9 mouse cellular contexts compared by ENCODE assay signal in the genomic region with DNA sequence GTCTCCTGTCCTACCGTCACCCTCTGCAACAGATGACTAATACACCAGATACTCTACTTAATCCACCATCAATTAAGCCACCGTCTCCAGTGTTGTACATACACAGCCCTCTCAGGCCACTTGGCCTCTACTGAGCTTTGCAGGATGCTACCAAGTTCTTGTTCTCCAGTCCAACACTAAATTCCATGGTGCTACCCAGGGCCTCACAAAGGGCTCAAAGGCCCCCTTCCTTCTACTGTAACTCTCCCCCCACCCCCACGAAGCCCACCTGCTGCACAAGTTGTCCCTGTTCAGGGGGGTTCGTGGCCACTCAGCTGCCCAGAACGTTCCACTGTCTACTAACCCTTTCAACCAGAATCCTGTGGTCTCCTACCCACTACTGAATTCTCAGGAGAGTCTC. TPM values are rescaled to one million over a fixed set of nuclear protein-coding genes. Genes with fewer than 3 reads are reported as not detected.
DNase-seq lines count a peak whose midpoint lies in the region; ATAC-seq and TF ChIP-seq lines count a peak whose summit lies in the region.
"Had no signal": no experiment of that assay in that cellular context is flagged by ENCODE, and none has a peak within 500 bp of the region (broad histone marks: within the 10 kb centered on the region; RNA-seq: fewer than 3 reads in every experiment).

No protein-coding gene starts in this region.

- H3K27ac ChIP-seq in forebrain, embryonic 10.5 days = no peak overlapping the region
- H3K27ac ChIP-seq in forebrain, embryonic 11.5 days (ENCODE audit: low read depth, low read length) = no peak overlapping the region
- no peak overlapping the region for H3K27ac ChIP-seq in lung, postnatal 0 days (ENCODE audit: low read length)
- no peak overlapping the region for H3K27ac ChIP-seq in limb, embryonic 15.5 days
- H3K27ac ChIP-seq in small intestine, adult 2 months (ENCODE audit: insufficient read depth, low read depth, low read length) = no peak overlapping the region

- H3K4me3 ChIP-seq in forebrain, embryonic 10.5 days = peak overlapping the region; percentile 71; the same call in 1 of the 2 replicates
- H3K4me3 ChIP-seq in forebrain, embryonic 11.5 days (ENCODE audit: low read depth, low read length) = no peak overlapping the region
- H3K4me3 ChIP-seq in lung, postnatal 0 days (ENCODE audit: low read depth, low read length) = peak overlapping the region; percentile 80
- H3K4me3 ChIP-seq in limb, embryonic 15.5 days = no peak overlapping the region
- H3K4me3 ChIP-seq in small intestine, adult 2 months (ENCODE audit: low read depth, low read length) = peak overlapping the region; percentile 82

- no peak for DNase-seq in forebrain, embryonic 10.5 days (ENCODE audit: extremely low spot score, low spot score)
- no peak for DNase-seq in forebrain, embryonic 11.5 days (ENCODE audit: low spot score)
- DNase-seq in lung, postnatal 0 days (ENCODE audit: low spot score) = no peak
- no peak for DNase-seq in lung, postnatal 10 days
- DNase-seq in right cerebral cortex, postnatal 36 days (ENCODE audit: low spot score in 2 of 2) = no peak
- no peak for DNase-seq in adipocyte (ENCODE audit: low spot score)
- DNase-seq: adrenal gland, adult 2 months had no signal

- H3K9me3 ChIP-seq in forebrain, embryonic 10.5 days = peaks cover 4% of the 10 kb centered on the region; the same call in 1 of the 2 replicates
- H3K9me3 ChIP-seq in forebrain, embryonic 11.5 days (ENCODE audit: control insufficient read depth, low read length) = no peaks in the 10 kb centered on the region
- H3K9me3 ChIP-seq in lung, postnatal 0 days (ENCODE audit: low read length) = no peaks in the 10 kb centered on the region
- H3K9me3 ChIP-seq in limb, embryonic 15.5 days = no peaks in the 10 kb centered on the region

- TF ChIP-seq CTCF in lung, postnatal 0 days (IDR thresholded peaks at IDR 0.05) = no peak
- TF ChIP-seq CTCF in small intestine, adult 2 months (IDR thresholded peaks at IDR 0.05; ENCODE audit: extremely low read depth, insufficient read length, insufficient replicate concordance, low read depth, low read length) = no peak

- TF ChIP-seq EP300 in lung, postnatal 0 days (IDR thresholded peaks at IDR 0.05) = no peak

- no peak overlapping the region; the same call in 1 of the 2 replicates for H3K4me2 ChIP-seq in forebrain, embryonic 11.5 days (ENCODE audit: low read depth, low read length, severe bottlenecking)
- peak overlapping the region; percentile 86 for H3K4me2 ChIP-seq in lung, postnatal 0 days (replicated peaks; ENCODE audit: low read depth, low read length)
- H3K4me2 ChIP-seq in limb, embryonic 15.5 days = peak overlapping the region; percentile 85

- no peak overlapping the region for H3K9ac ChIP-seq in forebrain, embryonic 11.5 days (ENCODE audit: low read length)
- peak overlapping the region; percentile 90 for H3K9ac ChIP-seq in lung, postnatal 0 days (replicated peaks; ENCODE audit: low read depth)
- H3K9ac ChIP-seq in limb, embryonic 15.5 days = no peak overlapping the region

- H3K27me3 ChIP-seq in forebrain, embryonic 10.5 days (ENCODE audit: poor library complexity, severe bottlenecking) = peaks cover 33% of the 10 kb centered on the region
- H3K27me3 ChIP-seq in forebrain, embryonic 11.5 days (ENCODE audit: control insufficient read depth, insufficient read depth, low read length) = no peaks in the 10 kb centered on the region; the same call in 1 of the 2 replicates
- no peaks in the 10 kb centered on the region for H3K27me3 ChIP-seq in lung, postnatal 0 days (replicated peaks; ENCODE audit: insufficient read depth, low read length)
- H3K27me3 ChIP-seq in limb, embryonic 15.5 days = peaks cover 7% of the 10 kb centered on the region; the same call in 1 of the 2 replicates
- no peaks in the 10 kb centered on the region for H3K27me3 ChIP-seq in small intestine, adult 2 months (ENCODE audit: control insufficient read depth, insufficient read depth, low read length)

- ATAC-seq in forebrain, embryonic 11.5 days (replicated peaks; ENCODE audit: low FRiP score) = no peak
- no peak for ATAC-seq in lung, postnatal 0 days
- no peak for ATAC-seq in limb, embryonic 15.5 days (ENCODE audit: insufficient number of reproducible peaks, low FRiP score, low TSS enrichment, low read depth)

- H3K36me3 ChIP-seq in forebrain, embryonic 10.5 days (replicated peaks) = no peaks in the 10 kb centered on the region; the same call in 1 of the 2 replicates
- H3K36me3 ChIP-seq in forebrain, embryonic 11.5 days (ENCODE audit: control insufficient read depth, insufficient read depth, low read length) = no peaks in the 10 kb centered on the region
- no peaks in the 10 kb centered on the region for H3K36me3 ChIP-seq in lung, postnatal 0 days (ENCODE audit: insufficient read depth, low read length)
- no peaks in the 10 kb centered on the region for H3K36me3 ChIP-seq in limb, embryonic 15.5 days
- H3K36me3 ChIP-seq in small intestine, adult 2 months (ENCODE audit: control insufficient read depth, insufficient read depth, low read length) = no peaks in the 10 kb centered on the region; the same call in 1 of the 2 replicates

- 89% methylated on average over 5 of the region's 5 CpGs for WGBS in forebrain, embryonic 10.5 days
- 85% methylated on average over 5 of the region's 5 CpGs for WGBS in forebrain, embryonic 11.5 days
- 58% methylated on average over 5 of the region's 5 CpGs for WGBS in lung, postnatal 0 days
- WGBS in limb, embryonic 15.5 days = 64% methylated on average over 5 of the region's 5 CpGs
- WGBS in small intestine, adult 2 months = 43% methylated on average over 5 of the region's 5 CpGs

- peaks cover 28% of the 10 kb centered on the region for H3K4me1 ChIP-seq in forebrain, embryonic 10.5 days
- no peaks in the 10 kb centered on the region; the same call in 1 of the 2 replicates for H3K4me1 ChIP-seq in forebrain, embryonic 11.5 days (replicated peaks; ENCODE audit: control insufficient read depth, insufficient read depth, low read length)
- H3K4me1 ChIP-seq in lung, postnatal 0 days (ENCODE audit: insufficient read depth, low read depth, low read length) = 0 out of 2 replicates have a peak, but pooled peaks cover 2% of the 10 kb centered on the region
- H3K4me1 ChIP-seq in limb, embryonic 15.5 days = peaks cover 11% of the 10 kb centered on the region
- peaks cover 10% of the 10 kb centered on the region; the same call in 1 of the 2 replicates for H3K4me1 ChIP-seq in small intestine, adult 2 months (ENCODE audit: control insufficient read depth, insufficient read depth, insufficient read length, low read length)

- TF ChIP-seq POLR2A in small intestine, adult 2 months (IDR thresholded peaks at IDR 0.05; ENCODE audit: low read depth, low read length) = no peak

RNA-seq across cellular contexts. Expression of gene Tbc1d8, which starts 1.5 kb away (rescaled TPM):
- polyA plus RNA-seq in forebrain, embryonic 10.5 days (2016; fragmentation: Nextera tagmentation; extraction: Ambion mirVana) = 4.5 and 6.7 TPM in 2 replicates
- polyA plus RNA-seq in forebrain, embryonic 11.5 days (2014; fragmentation: Nextera tagmentation; extraction: Ambion mirVana) = 6.5 and 7.0 TPM in 2 replicates
- 14.5 and 18.0 TPM in 2 replicates for polyA plus RNA-seq in lung, postnatal 0 days (2015; fragmentation: Nextera tagmentation; extraction: Ambion mirVana)
- polyA plus RNA-seq in limb, embryonic 15.5 days (2015; fragmentation: Nextera tagmentation; extraction: Ambion mirVana) = 9.3 and 11.4 TPM in 2 replicates
- polyA plus RNA-seq in small intestine, adult 2 months (2012; rRNA removed) = 6.0 and 13.1 TPM in 2 replicates

RNA-seq across cellular contexts. Expression of gene Cnot11, which starts 57.7 kb away (rescaled TPM):
- 21.5 and 22.0 TPM in 2 replicates for polyA plus RNA-seq in forebrain, embryonic 10.5 days (2016; fragmentation: Nextera tagmentation; extraction: Ambion mirVana)
- 25.7 and 35.4 TPM in 2 replicates for polyA plus RNA-seq in forebrain, embryonic 11.5 days (2014; fragmentation: Nextera tagmentation; extraction: Ambion mirVana)
- polyA plus RNA-seq in lung, postnatal 0 days (2015; fragmentation: Nextera tagmentation; extraction: Ambion mirVana) = 10.0 and 10.7 TPM in 2 replicates
- 16.4 and 19.2 TPM in 2 replicates for polyA plus RNA-seq in limb, embryonic 15.5 days (2015; fragmentation: Nextera tagmentation; extraction: Ambion mirVana)
- 11.7 and 18.8 TPM in 2 replicates for polyA plus RNA-seq in small intestine, adult 2 months (2012; rRNA removed)

Comparison
In these comparisons a context has a peak if more than half of its experiments do, and no peak if none do; other contexts are left out.
1. H3K4me3 ChIP-seq: peak in forebrain, embryonic 10.5 days (single experiment), lung, postnatal 0 days (single experiment) and small intestine, adult 2 months (single experiment); none in forebrain, embryonic 11.5 days (single experiment) and limb, embryonic 15.5 days (single experiment).